Mouse (Mus musculus) gastrocnemius, postnatal 14 days (tissue): ENCODE data around the gene Utp18. TPM values are rescaled to one million over a fixed set of nuclear protein-coding genes. Genes with fewer than 3 reads are reported as not detected.

Experiments used
- DNase-seq: peaks from one replicate; pipeline ENCODE4 v3.0.0; 2021; ENCODE audit warnings: mixed read lengths
- intact Hi-C: fragments of 180-260 bp; cut with DNase I; formaldehyde crosslinking; loops from one replicate; pipeline ENCODE4 v1.15.1; 2025; ENCODE audit warnings: low total_unique reads
- total RNA-seq, 2 experiments: library from RNA; stranded (reverse); gene quantifications; 2 replicates each; pipeline ENCODE4 v1.2.3; 2021

Utp18 gene
- total RNA-seq, 2 experiments from 2014 or later = 7.8 to 10.7 TPM

- no peak for DNase-seq
- intact Hi-C loops = no loop called here
These were observed 38.2 kb downstream of the Utp18 start for GRCm38 (mm10) chr11:93847342-93847741.

- intact Hi-C loops = no loop called here
- DNase-seq = no peak
These were observed 49.8 kb downstream of the Utp18 start for GRCm38 (mm10) chr11:93835800-93836199.

GRCm38 (mm10) chr11:93829971-93830370, 55.6 kb downstream of the Utp18 start:
- intact Hi-C loops = no loop called here

GRCm38 (mm10) chr11:93829327-93829679, 56.3 kb downstream of the Utp18 start:
- no peak for DNase-seq
- intact Hi-C loops = no loop called here

More at GRCm38 (mm10) chr11:93829971-93830370, 55.6 kb downstream of the Utp18 start:
- DNase-seq = no peak

- intact Hi-C loops = no loop called here
- no peak for DNase-seq
These were observed 56.8 kb downstream of the Utp18 start for GRCm38 (mm10) chr11:93828619-93829326.

GRCm38 (mm10) chr11:93822261-93822660, 63.3 kb downstream of the Utp18 start:
- no peak for DNase-seq
- intact Hi-C loops = no loop called here

GRCm38 (mm10) chr11:93821533-93821932, 64.0 kb downstream of the Utp18 start:
- intact Hi-C loops = no loop called here

GRCm38 (mm10) chr11:93817966-93818738, 67.4 kb downstream of the Utp18 start:
- DNase-seq = no peak
- intact Hi-C loops = no loop called here

More at GRCm38 (mm10) chr11:93821533-93821932, 64.0 kb downstream of the Utp18 start:
- no peak for DNase-seq

- intact Hi-C loops = no loop called here
- DNase-seq = no peak
These were observed 72.6 kb downstream of the Utp18 start for GRCm38 (mm10) chr11:93812955-93813354.

- DNase-seq = peak; percentile 28
- intact Hi-C loops = no loop called here
These were observed 73.3 kb downstream of the Utp18 start for GRCm38 (mm10) chr11:93812125-93812868.

Other genes with a start within 250 kb of the Utp18 start
- gene Mbtd1, start 86 bp upstream of the Utp18 start, total RNA-seq = 10 to 100 TPM; 12.4 to 19.0 TPM
- 100 to 1,000 TPM; 541 to 581 TPM for gene Nme2, start 70.5 kb upstream of the Utp18 start, total RNA-seq
- gene Gm20390, start 82.5 kb upstream of the Utp18 start, total RNA-seq = 10 to 100 TPM; 19.9 to 21.9 TPM
- 10 to 100 TPM; 18.2 to 20.6 TPM for gene Nme1, start 82.8 kb upstream of the Utp18 start, total RNA-seq
- gene Spag9, start 110.3 kb upstream of the Utp18 start, total RNA-seq = 100 to 1,000 TPM; 120 to 123 TPM